Mouse (Mus musculus) ES-Bruce4 (cell line): ENCODE results near the gene Tmub2.

Experiments
- CTCF ChIP-seq: IDR thresholded peaks from one replicate; pipeline ENCODE4 v1.8.1; 2011; ENCODE audit warnings: low read depth, low read length
- EP300 ChIP-seq: IDR thresholded peaks from 2 replicates; pipeline ENCODE4 v1.6.1; 2011; ENCODE audit warnings: low read depth, low read length; ENCODE audit not compliant: insufficient read depth

- TF ChIP-seq CTCF (no peak), EP300 (no peak)
Observed at GRCm38 (mm10) chr11:102319410-102319792, 34.7 kb downstream of the Tmub2 start, which contains the start of gene Ubtf.
